Mouse (Mus musculus) kidney, embryonic 14.5 days (tissue): ENCODE measurements around the gene Gp1ba. TPM values are rescaled to one million over a fixed set of nuclear protein-coding genes. Genes with fewer than 3 reads are reported as not detected.

Experiments
- ATAC-seq: fragments of 200-750 bp; cut with Nextera tagmentation; 2 replicates; pipeline ENCODE4 v1.8.0; 2017; ENCODE audit warnings: moderate number of reproducible peaks, mild to moderate bottlenecking, moderate TSS enrichment, moderate library complexity; ENCODE audit not compliant: low FRiP score, low TSS enrichment
- H3K27ac ChIP-seq: fragments of 300-500 bp; sonication (generic); 2 replicates; pipeline ENCODE4 v1.5.1; 2014; ENCODE audit warnings: low read depth, mild to moderate bottlenecking, low read length, moderate library complexity, mixed read lengths
- H3K27me3 ChIP-seq: fragments of 300-500 bp; sonication (generic); 2 replicates; pipeline ENCODE4 v1.6.1; 2014; ENCODE audit warnings: mild to moderate bottlenecking, low read length; ENCODE audit not compliant: control insufficient read depth, insufficient read depth
- H3K36me3 ChIP-seq: fragments of 300-500 bp; sonication (generic); 2 replicates; pipeline ENCODE4 v1.6.1; 2014; ENCODE audit warnings: low read length, mixed read lengths; ENCODE audit not compliant: control insufficient read depth, insufficient read depth
- H3K4me1 ChIP-seq: fragments of 300-500 bp; sonication (generic); 2 replicates; pipeline ENCODE4 v1.6.1; 2014; ENCODE audit warnings: low read length, mixed read lengths; ENCODE audit not compliant: control insufficient read depth, insufficient read depth
- H3K4me2 ChIP-seq: fragments of 300-500 bp; sonication (generic); replicated peaks from 2 replicates; pipeline ENCODE4 v1.6.1; 2014; ENCODE audit warnings: low read depth, mild to moderate bottlenecking, low read length
- H3K4me3 ChIP-seq: fragments of 300-500 bp; sonication (generic); 2 replicates; pipeline ENCODE4 v1.5.1; 2014; ENCODE audit warnings: mild to moderate bottlenecking, low read length
- H3K9ac ChIP-seq: fragments of 300-500 bp; sonication (generic); 2 replicates; pipeline ENCODE4 v1.6.1; 2014; ENCODE audit warnings: low read depth, mild to moderate bottlenecking, low read length, moderate library complexity
- H3K9me3 ChIP-seq: fragments of 300-500 bp; sonication (generic); 2 replicates; pipeline ENCODE4 v1.6.1; 2016; ENCODE audit warnings: low read length; ENCODE audit not compliant: control insufficient read depth
- WGBS: fragments of 180-500 bp; shearing (Covaris S2); extraction: QIAGEN DNeasy Blood & Tissue Kit; methylation state at CpG from one replicate; pipeline ENCODE4 v1.1.7; 2014; 5-methylcytosine and 5-hydroxymethylcytosine counted together
- polyA plus RNA-seq: library from polyadenylated mRNA; unstranded; fragments of >200 nt; fragmentation: Nextera tagmentation; extraction: Ambion mirVana; gene quantifications from 2 replicates; pipeline ENCODE4 v1.2.1, GENCODE M21; 2014

Gene Gp1ba
- polyA plus RNA-seq, 1 experiment from 2014 or later: 0.35 TPM

- ATAC-seq: peak; percentile 95
- H3K27me3 ChIP-seq: no peaks in the 10 kb centered on the region
- H3K4me2 ChIP-seq: peak within 1 kb of the TSS; percentile 81
- peak within 1 kb of the TSS; percentile 89 for H3K27ac ChIP-seq
- WGBS: under 1% methylated on average over 44 of the region's 44 CpGs
- peaks cover 15% of the 10 kb centered on the region for H3K4me1 ChIP-seq
- H3K36me3 ChIP-seq: peaks cover 47% of the 10 kb centered on the region
- H3K9me3 ChIP-seq: no peaks in the 10 kb centered on the region
- peak within 1 kb of the TSS; percentile 57 for H3K4me3 ChIP-seq
- peak within 1 kb of the TSS; percentile 64 for H3K9ac ChIP-seq
Observed at GRCm38 (mm10) chr11:70668771-70669505, 30.0 kb downstream of the Gp1ba start, which contains the start of gene Spag7. Spag7 (minus strand) TSS chr11:70669416.

- peak overlapping the region; percentile 70 for H3K4me2 ChIP-seq
- WGBS: under 1% methylated on average over 31 of the region's 31 CpGs
- H3K27ac ChIP-seq: peak overlapping the region; percentile 89
- peak overlapping the region; percentile 62 for H3K9ac ChIP-seq
- peaks cover 41% of the 10 kb centered on the region for H3K36me3 ChIP-seq
- H3K4me1 ChIP-seq: peaks cover 15% of the 10 kb centered on the region
- H3K27me3 ChIP-seq: no peaks in the 10 kb centered on the region
- H3K4me3 ChIP-seq: peak overlapping the region; percentile 57
- no peaks in the 10 kb centered on the region for H3K9me3 ChIP-seq
- ATAC-seq: peak; percentile 51
Observed at GRCm38 (mm10) chr11:70669582-70670345, 30.8 kb downstream of the Gp1ba start.

GRCm38 (mm10) chr11:70670483-70670882 is 31.6 kb downstream of the Gp1ba start:
- H3K36me3 ChIP-seq: peaks cover 34% of the 10 kb centered on the region
- H3K4me1 ChIP-seq: peaks cover 15% of the 10 kb centered on the region
- H3K27me3 ChIP-seq: no peaks in the 10 kb centered on the region
- peak overlapping the region; percentile 89; the same call in 1 of the 2 replicates for H3K27ac ChIP-seq
- peak overlapping the region; percentile 70 for H3K4me2 ChIP-seq
- peak overlapping the region; percentile 62 for H3K9ac ChIP-seq
- H3K9me3 ChIP-seq: no peaks in the 10 kb centered on the region
- 43% methylated on average over 14 of the region's 14 CpGs for WGBS
- ATAC-seq: no peak
- peak overlapping the region; percentile 57 for H3K4me3 ChIP-seq

- WGBS: 89% methylated on average over 16 of the region's 16 CpGs
- Histone ChIP-seq H3K36me3 (peaks cover 30% of the 10 kb centered on the region), H3K27me3 (no peaks in the 10 kb centered on the region), H3K27ac (no peak overlapping the region), H3K9ac (0 out of 2 replicates have a peak overlapping the region, but pooled peaks have one; percentile 62), H3K4me3 (no peak overlapping the region), H3K4me1 (peaks cover 15% of the 10 kb centered on the region), H3K9me3 (no peaks in the 10 kb centered on the region), H3K4me2 (no peak overlapping the region)
- no peak for ATAC-seq
Observed at GRCm38 (mm10) chr11:70671333-70672047, 32.6 kb downstream of the Gp1ba start.

GRCm38 (mm10) chr11:70674014-70674413 is 35.1 kb downstream of the Gp1ba start:
- H3K4me2 ChIP-seq: no peak overlapping the region
- WGBS: 79% methylated on average over 6 of the region's 6 CpGs
- peaks cover 32% of the 10 kb centered on the region for H3K36me3 ChIP-seq
- no peaks in the 10 kb centered on the region for H3K9me3 ChIP-seq
- no peak overlapping the region for H3K9ac ChIP-seq
- no peaks in the 10 kb centered on the region for H3K27me3 ChIP-seq
- H3K27ac ChIP-seq: no peak overlapping the region
- H3K4me3 ChIP-seq: no peak overlapping the region
- no peak for ATAC-seq
- peaks cover 10% of the 10 kb centered on the region for H3K4me1 ChIP-seq

- Histone ChIP-seq H3K4me2 (no peak overlapping the region), H3K27me3 (no peaks in the 10 kb centered on the region), H3K27ac (no peak overlapping the region), H3K36me3 (peaks cover 37% of the 10 kb centered on the region), H3K4me3 (no peak overlapping the region), H3K9ac (no peak overlapping the region), H3K4me1 (peaks cover 10% of the 10 kb centered on the region), H3K9me3 (no peaks in the 10 kb centered on the region)
- WGBS: 72% methylated on average over 11 of the region's 11 CpGs
- ATAC-seq: no peak
Observed at GRCm38 (mm10) chr11:70674501-70674900, 35.6 kb downstream of the Gp1ba start.

GRCm38 (mm10) chr11:70678092-70678491 is 39.2 kb downstream of the Gp1ba start:
- Histone ChIP-seq H3K27ac (no peak overlapping the region), H3K9ac (no peak overlapping the region), H3K4me2 (no peak overlapping the region), H3K27me3 (no peaks in the 10 kb centered on the region), H3K4me1 (peaks cover 5% of the 10 kb centered on the region), H3K9me3 (no peaks in the 10 kb centered on the region), H3K4me3 (no peak overlapping the region), H3K36me3 (peaks cover 40% of the 10 kb centered on the region)
- no peak for ATAC-seq
- WGBS: 78% methylated on average over 9 of the region's 9 CpGs

- peaks cover 45% of the 10 kb centered on the region for H3K36me3 ChIP-seq
- H3K4me1 ChIP-seq: peaks cover 5% of the 10 kb centered on the region
- ATAC-seq: no peak
- no peak overlapping the region for H3K4me3 ChIP-seq
- H3K4me2 ChIP-seq: no peak overlapping the region
- no peaks in the 10 kb centered on the region for H3K9me3 ChIP-seq
- WGBS: 69% methylated on average over 2 of the region's 2 CpGs
- no peak overlapping the region for H3K9ac ChIP-seq
- H3K27ac ChIP-seq: no peak overlapping the region
- H3K27me3 ChIP-seq: no peaks in the 10 kb centered on the region
Observed at GRCm38 (mm10) chr11:70678576-70678975, 39.7 kb downstream of the Gp1ba start.
